Mouse (Mus musculus) heart, postnatal 0 days (tissue): ENCODE results near the gene Lrig1. TPM values are rescaled to one million over a fixed set of nuclear protein-coding genes. Genes with fewer than 3 reads are reported as not detected.
"Not testable (repeated sequence)": the region's sequence is repeated elsewhere in the genome, so short reads cannot be mapped to it uniquely, and the experiment has no call there.

ENCODE experiments used
- ATAC-seq: fragments of 200-750 bp; cut with Nextera tagmentation; 2 replicates; pipeline ENCODE4 v1.8.0; 2017; ENCODE audit warnings: low read depth, moderate number of reproducible peaks, moderate library complexity; ENCODE audit not compliant: insufficient read depth
- DNase-seq: peaks from one replicate; pipeline ENCODE4 v3.0.0-alpha.2; 2016; ENCODE audit warnings: low spot score
- H3K27ac ChIP-seq: fragments of 300-500 bp; sonication (generic); 2 replicates; pipeline ENCODE4 v1.5.1; 2014; ENCODE audit warnings: low read depth, mild to moderate bottlenecking
- H3K27me3 ChIP-seq: fragments of 300-500 bp; sonication (generic); 2 replicates; pipeline ENCODE4 v1.6.1; 2014; ENCODE audit warnings: low read length, mixed read lengths; ENCODE audit not compliant: control insufficient read depth, insufficient read depth
- H3K36me3 ChIP-seq: fragments of 300-500 bp; sonication (generic); replicated peaks from 2 replicates; pipeline ENCODE4 v1.6.1; 2014; ENCODE audit warnings: low read length, mixed read lengths; ENCODE audit not compliant: control insufficient read depth, insufficient read depth
- H3K4me1 ChIP-seq: fragments of 300-500 bp; sonication (generic); 2 replicates; pipeline ENCODE4 v1.6.1; 2014; ENCODE audit warnings: antibody characterized with exemption; ENCODE audit not compliant: control insufficient read depth, insufficient read depth
- H3K4me2 ChIP-seq: fragments of 300-500 bp; sonication (generic); 2 replicates; pipeline ENCODE4 v1.6.1; 2014; ENCODE audit warnings: low read depth, mild to moderate bottlenecking, low read length, moderate library complexity
- H3K4me3 ChIP-seq: fragments of 300-500 bp; sonication (generic); 2 replicates; pipeline ENCODE4 v1.5.1; 2014; ENCODE audit warnings: low read depth, low read length
- H3K9ac ChIP-seq: fragments of 300-500 bp; sonication (generic); replicated peaks from 2 replicates; pipeline ENCODE4 v1.6.1; 2014; ENCODE audit warnings: low read depth, low read length, mixed read lengths
- H3K9me3 ChIP-seq: fragments of 300-500 bp; sonication (generic); replicated peaks from 2 replicates; pipeline ENCODE4 v1.6.1; 2016; ENCODE audit warnings: low read length; ENCODE audit not compliant: control insufficient read depth
- CTCF ChIP-seq: IDR thresholded peaks from 2 replicates; pipeline ENCODE4 v1.5.1; 2016; ENCODE audit warnings: antibody characterized with exemption, control low read depth, low read depth
- EP300 ChIP-seq: IDR thresholded peaks from 2 replicates; pipeline ENCODE4 v1.6.1; 2016; ENCODE audit warnings: antibody characterized with exemption, low read depth
- whole genome bisulfite sequencing: fragments of 180-500 bp; shearing (Covaris S2); extraction: QIAGEN DNeasy Blood & Tissue Kit; methylation state at CpG from one replicate; pipeline ENCODE4 v1.1.7; 2014; 5-methylcytosine and 5-hydroxymethylcytosine counted together
- microRNA-seq: library from miRNA; unstranded; fragments of <30 nt; microRNA quantifications from one replicate; pipeline ENCODE4, GENCODE M21; 2016
- polyA plus RNA-seq: library from polyadenylated mRNA; unstranded; fragments of >200 nt; fragmentation: Nextera tagmentation; extraction: Ambion mirVana; gene quantifications from 2 replicates; pipeline ENCODE4 v1.2.1, GENCODE M21; 2015
- total RNA-seq: library from RNA; depleted of rRNA; stranded (reverse); fragments of >200 nt; gene quantifications from 2 replicates; pipeline ENCODE4 v1.2.3, GENCODE M21; 2014; ENCODE audit warnings: low replicate concordance; rRNA removed

Lrig1 gene
- total and polyA plus RNA-seq, 2 experiments from 2014 or later: 7.1 to 54.3 TPM

GRCm38 (mm10) chr6:94560896-94561295 lies 139.1 kb downstream of the Lrig1 start:
- H3K9me3 ChIP-seq: no peaks in the 10 kb centered on the region
- no peaks in the 10 kb centered on the region for H3K27me3 ChIP-seq
- TF ChIP-seq EP300 (no peak), CTCF (no peak)
- H3K27ac ChIP-seq: no peak overlapping the region
- ATAC-seq (no peak), DNase-seq (no peak)
- no peaks in the 10 kb centered on the region for H3K36me3 ChIP-seq
- H3K4me1 ChIP-seq: no peaks in the 10 kb centered on the region
- H3K4me2 ChIP-seq: no peak overlapping the region
- H3K9ac ChIP-seq: no peak overlapping the region
- WGBS: 61% methylated on average over 1 of the region's 1 CpGs
- no peak overlapping the region for H3K4me3 ChIP-seq

DNA sequence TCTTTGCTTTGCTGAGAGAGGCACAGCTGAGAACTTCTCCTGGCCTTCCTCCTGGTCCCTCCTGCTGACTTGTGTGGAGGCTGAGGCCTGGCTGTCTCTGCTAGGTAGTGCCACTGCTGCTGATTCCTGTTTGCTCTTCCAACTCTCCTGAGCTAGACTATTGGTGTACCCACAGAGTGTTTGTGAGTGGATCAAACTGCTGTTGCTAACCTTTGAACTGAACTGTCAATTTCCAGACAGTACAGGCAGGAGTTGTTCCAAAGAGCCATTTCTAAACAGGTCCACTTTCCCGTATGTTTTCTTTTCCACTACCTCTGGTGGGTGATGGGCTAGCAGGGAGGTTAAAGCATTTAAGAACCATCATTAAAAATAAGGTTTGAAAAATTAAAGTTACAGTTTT lies 141.4 kb downstream of the Lrig1 start:
- not testable (repeated sequence) for H3K4me1 ChIP-seq, H3K9me3 ChIP-seq, H3K36me3 ChIP-seq, H3K4me3 ChIP-seq, H3K4me2 ChIP-seq, H3K27ac ChIP-seq, ATAC-seq, H3K27me3 ChIP-seq, DNase-seq, H3K9ac ChIP-seq
- 83% methylated on average over 1 of the region's 1 CpGs for WGBS

Small RNAs within 50 kb of the gene (microRNA-seq; reads per million reads assigned to microRNA genes)
- gene Mir7041: not detected

Other genes with a start within 250 kb of the Lrig1 start
- gene Slc25a26, start 199.8 kb downstream of the Lrig1 start, total RNA-seq: 12.9 and 17.9 TPM in 2 replicates
- 13.4 and 15.0 TPM in 2 replicates for gene Slc25a26, start 199.8 kb downstream of the Lrig1 start, polyA plus RNA-seq